Mouse (Mus musculus) hindbrain, embryonic 12.5 days (tissue): Measurements from ENCODE around the gene Cenpt. TPM values are rescaled to one million over a fixed set of nuclear protein-coding genes. Genes with fewer than 3 reads are reported as not detected.
A peak's percentile ranks its signal among the peaks of the same experiment; 100 is the strongest.

Experiments used
- ATAC-seq: fragments of 200-750 bp; cut with Nextera tagmentation; 2 replicates; pipeline ENCODE4 v1.8.0; 2017; ENCODE audit warnings: moderate TSS enrichment; ENCODE audit not compliant: low FRiP score
- H3K27ac ChIP-seq: fragments of 300-500 bp; sonication (generic); 2 replicates; pipeline ENCODE4 v1.5.1; 2016; ENCODE audit warnings: mild to moderate bottlenecking
- H3K27me3 ChIP-seq: fragments of 300-500 bp; sonication (generic); 2 replicates; pipeline ENCODE4 v1.6.1; 2016; ENCODE audit warnings: mild to moderate bottlenecking
- H3K36me3 ChIP-seq: fragments of 300-500 bp; sonication (generic); 2 replicates; pipeline ENCODE4 v1.6.1; 2016; ENCODE audit warnings: mild to moderate bottlenecking
- H3K4me1 ChIP-seq: fragments of 300-500 bp; sonication (generic); 2 replicates; pipeline ENCODE4 v1.6.1; 2016
- H3K4me2 ChIP-seq: fragments of 300-500 bp; sonication (generic); replicated peaks from 2 replicates; pipeline ENCODE4 v1.6.1; 2016; ENCODE audit warnings: mild to moderate bottlenecking
- H3K4me3 ChIP-seq: fragments of 300-500 bp; sonication (generic); 2 replicates; pipeline ENCODE4 v1.5.1; 2016; ENCODE audit warnings: mild to moderate bottlenecking
- H3K9ac ChIP-seq: fragments of 300-500 bp; sonication (generic); 2 replicates; pipeline ENCODE4 v1.6.1; 2016; ENCODE audit warnings: mild to moderate bottlenecking, moderate library complexity
- H3K9me3 ChIP-seq: fragments of 300-500 bp; sonication (generic); replicated peaks from 2 replicates; pipeline ENCODE4 v1.6.1; 2016; ENCODE audit warnings: mild to moderate bottlenecking
- WGBS: fragments of 180-500 bp; shearing (Covaris S2); methylation state at CpG from one replicate; pipeline ENCODE4 v1.1.7; 2016; 5-methylcytosine and 5-hydroxymethylcytosine counted together
- polyA plus RNA-seq: library from polyadenylated mRNA; unstranded; fragments of >200 nt; fragmentation: Nextera tagmentation; extraction: Ambion mirVana; gene quantifications from 2 replicates; pipeline ENCODE4 v1.2.1, GENCODE M21; 2016

Cenpt gene
- 63.8 and 64.5 TPM in 2 replicates for polyA plus RNA-seq

- no peak for ATAC-seq
- 90% methylated on average over 3 of the region's 3 CpGs for WGBS
- no peak within 1 kb of the TSS for H3K9ac ChIP-seq
- H3K36me3 ChIP-seq, result peaks cover 15% of the 10 kb centered on the region
- no peaks in the 10 kb centered on the region for H3K9me3 ChIP-seq
- no peak within 1 kb of the TSS for H3K4me2 ChIP-seq
- no peak within 1 kb of the TSS for H3K27ac ChIP-seq
- H3K27me3 ChIP-seq, result no peaks in the 10 kb centered on the region
- peaks cover 29% of the 10 kb centered on the region for H3K4me1 ChIP-seq
- H3K4me3 ChIP-seq, result no peak within 1 kb of the TSS
Observed at GRCm38 (mm10) chr8:105853178-105853577, at the start of gene Cenpt. TSS of gene Cenpt (minus strand) at chr8:105853278.

- no peaks in the 10 kb centered on the region for H3K9me3 ChIP-seq
- H3K9ac ChIP-seq, result peak overlapping the region; percentile 99
- H3K4me3 ChIP-seq, result peak overlapping the region; percentile 97
- WGBS, result 43% methylated on average over 16 of the region's 16 CpGs
- no peaks in the 10 kb centered on the region for H3K27me3 ChIP-seq
- H3K27ac ChIP-seq, result peak overlapping the region; percentile 89
- H3K36me3 ChIP-seq, result no peaks in the 10 kb centered on the region
- peaks cover 7% of the 10 kb centered on the region for H3K4me1 ChIP-seq
- ATAC-seq, result no peak; the same call in 1 of the 2 replicates
- peak overlapping the region; percentile 86 for H3K4me2 ChIP-seq
Observed at GRCm38 (mm10) chr8:105900941-105901616, 48.0 kb upstream of the Cenpt start.

DNA sequence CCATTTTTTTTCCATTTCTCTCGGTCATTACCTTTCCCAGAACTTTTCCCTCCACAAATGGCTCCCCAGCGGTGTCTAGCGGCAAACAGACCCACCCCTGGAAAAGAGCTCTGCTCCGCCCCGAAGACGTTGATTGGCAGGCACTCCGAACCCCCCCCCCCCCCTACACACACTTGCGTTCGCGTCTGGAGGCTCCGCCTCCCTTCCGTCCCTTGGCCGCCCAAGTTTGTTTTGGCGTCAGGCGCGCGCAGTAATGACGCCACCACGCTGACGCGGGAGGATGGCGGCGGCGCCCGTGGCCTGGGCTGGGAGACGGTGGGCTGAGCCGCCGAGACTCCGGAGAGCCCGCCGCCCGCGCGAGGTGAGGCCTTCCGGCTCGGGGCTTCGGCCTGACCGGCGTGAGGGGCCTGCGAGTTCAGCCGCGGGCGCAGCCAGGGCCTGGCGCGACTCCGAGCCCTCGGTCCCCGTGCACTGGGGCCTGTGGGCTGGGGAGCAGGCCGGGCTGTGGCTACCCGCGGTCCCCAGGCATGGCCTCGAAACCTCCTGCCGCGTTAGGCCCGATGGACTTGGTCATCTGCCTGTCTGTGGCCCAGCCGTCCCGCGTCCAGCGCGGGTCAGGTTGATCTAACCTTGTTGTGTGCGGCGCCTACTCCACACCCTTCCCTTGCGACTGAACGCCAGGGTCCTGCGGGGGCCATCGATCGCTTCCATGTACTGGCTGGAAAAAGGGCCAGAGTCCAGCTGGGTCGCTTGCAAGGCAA lies 47.3 kb upstream of the Cenpt start, which contains the start of gene Pskh1:
TSS of gene Pskh1 (plus strand) at position 262 of the 761 bp plus-strand sequence.
- H3K27me3 ChIP-seq, result no peaks in the 10 kb centered on the region
- H3K4me2 ChIP-seq, result peak within 1 kb of the TSS; percentile 86
- peak within 1 kb of the TSS; percentile 99 for H3K9ac ChIP-seq
- no peaks in the 10 kb centered on the region for H3K9me3 ChIP-seq
- WGBS, result 1% methylated on average over 68 of the region's 68 CpGs
- no peaks in the 10 kb centered on the region for H3K36me3 ChIP-seq
- H3K4me3 ChIP-seq, result peak within 1 kb of the TSS; percentile 97
- H3K4me1 ChIP-seq, result peaks cover 7% of the 10 kb centered on the region
- peak within 1 kb of the TSS; percentile 89 for H3K27ac ChIP-seq
- peak; percentile 95 for ATAC-seq

DNA sequence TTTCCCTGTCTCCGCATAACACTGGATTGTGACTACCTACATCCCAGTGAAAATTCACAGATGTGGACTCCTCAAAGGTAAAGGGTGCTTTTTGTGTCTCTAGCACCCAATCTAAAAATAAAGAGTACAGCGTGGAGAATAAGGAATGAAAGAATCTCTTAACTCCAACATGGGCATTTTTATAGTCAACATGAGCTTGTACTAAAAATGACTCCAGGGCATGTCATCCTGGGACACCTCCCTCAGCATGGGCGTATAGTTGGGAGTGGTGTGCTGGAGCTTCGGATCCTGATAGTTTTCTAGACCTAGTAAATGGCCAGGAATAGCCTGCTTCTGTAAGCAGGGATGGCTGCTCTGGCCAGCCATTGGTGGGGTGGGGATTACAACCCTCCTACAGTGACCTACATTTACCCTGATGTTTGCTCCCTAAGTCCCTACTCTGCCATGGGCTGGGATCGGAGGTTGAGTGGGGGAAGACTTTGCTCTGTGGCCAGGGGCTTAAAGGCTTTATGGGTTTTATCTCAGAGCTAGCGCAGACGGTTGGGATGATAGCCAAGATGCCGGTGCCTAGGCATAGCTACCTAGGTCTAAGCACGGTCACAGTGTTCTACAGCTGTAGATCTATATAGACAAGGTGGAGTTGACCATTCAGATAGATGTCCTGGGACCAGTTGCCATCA lies 44.9 kb upstream of the Cenpt start:
- no peak for ATAC-seq
- Histone ChIP-seq H3K4me1 (peaks cover 16% of the 10 kb centered on the region), H3K9me3 (no peaks in the 10 kb centered on the region), H3K27ac (no peak overlapping the region), H3K4me3 (no peak overlapping the region), H3K9ac (no peak overlapping the region), H3K27me3 (no peaks in the 10 kb centered on the region), H3K4me2 (no peak overlapping the region), H3K36me3 (peaks cover 14% of the 10 kb centered on the region; the same call in 1 of the 2 replicates)
- WGBS, result 85% methylated on average over 9 of the region's 9 CpGs

DNA sequence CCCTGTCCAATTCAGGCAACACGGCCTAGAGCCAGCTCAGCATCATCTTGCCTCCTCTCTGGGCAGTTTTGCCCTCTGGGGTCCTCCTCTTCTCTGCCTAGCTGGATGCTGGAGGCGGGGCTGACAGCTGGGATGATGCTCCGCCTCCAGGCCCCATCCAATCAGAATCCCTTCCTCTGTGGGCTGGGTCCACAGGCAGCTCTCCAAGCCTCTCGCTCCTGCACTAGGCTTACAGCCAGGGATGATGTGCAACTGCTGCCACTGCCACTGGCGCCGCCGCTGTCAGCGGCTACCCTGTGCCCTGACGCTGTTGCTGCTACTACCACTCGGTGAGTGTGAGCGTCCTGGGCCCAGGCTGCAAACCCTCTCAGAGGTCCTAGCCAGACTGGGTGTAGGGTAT lies 40.3 kb upstream of the Cenpt start, which contains the start of gene Nrn1l:
TSS of gene Nrn1l (plus strand) at position 229 of the 400 bp plus-strand sequence.
- ATAC-seq, result peak; percentile 87
- WGBS, result 5% methylated on average over 11 of the region's 11 CpGs
- Histone ChIP-seq H3K27me3 (no peaks in the 10 kb centered on the region), H3K4me3 (no peak within 1 kb of the TSS), H3K9ac (peak within 1 kb of the TSS; percentile 32; the same call in 1 of the 2 replicates), H3K4me1 (peaks cover 9% of the 10 kb centered on the region), H3K36me3 (peaks cover 58% of the 10 kb centered on the region), H3K9me3 (no peaks in the 10 kb centered on the region), H3K4me2 (peak within 1 kb of the TSS; percentile 37), H3K27ac (peak within 1 kb of the TSS; percentile 57)

DNA sequence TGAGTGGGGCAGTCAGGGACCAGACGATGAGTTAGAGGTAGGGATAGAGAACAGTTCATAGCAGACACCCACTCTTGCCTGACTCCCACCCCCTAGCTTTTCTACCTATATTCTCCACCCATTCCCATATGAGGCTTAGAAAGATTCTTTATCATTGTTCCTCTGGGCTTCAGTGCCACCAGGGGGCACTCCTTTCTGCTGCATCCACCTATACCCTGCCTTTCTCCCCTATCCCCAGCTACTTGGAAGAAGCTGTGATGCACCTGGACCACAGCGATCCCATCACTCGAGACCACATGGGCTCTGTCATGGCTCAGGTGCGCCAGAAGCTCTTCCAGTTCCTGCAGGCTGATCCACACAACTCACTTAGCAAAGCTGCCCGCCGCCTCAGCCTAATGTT lies 39.4 kb upstream of the Cenpt start:
- peaks cover 9% of the 10 kb centered on the region for H3K4me1 ChIP-seq
- WGBS, result 88% methylated on average over 6 of the region's 6 CpGs
- H3K9ac ChIP-seq, result no peak overlapping the region
- no peak for ATAC-seq
- no peak overlapping the region for H3K4me2 ChIP-seq
- no peak overlapping the region for H3K27ac ChIP-seq
- H3K9me3 ChIP-seq, result no peaks in the 10 kb centered on the region
- H3K4me3 ChIP-seq, result no peak overlapping the region
- peaks cover 67% of the 10 kb centered on the region for H3K36me3 ChIP-seq
- no peaks in the 10 kb centered on the region for H3K27me3 ChIP-seq

DNA sequence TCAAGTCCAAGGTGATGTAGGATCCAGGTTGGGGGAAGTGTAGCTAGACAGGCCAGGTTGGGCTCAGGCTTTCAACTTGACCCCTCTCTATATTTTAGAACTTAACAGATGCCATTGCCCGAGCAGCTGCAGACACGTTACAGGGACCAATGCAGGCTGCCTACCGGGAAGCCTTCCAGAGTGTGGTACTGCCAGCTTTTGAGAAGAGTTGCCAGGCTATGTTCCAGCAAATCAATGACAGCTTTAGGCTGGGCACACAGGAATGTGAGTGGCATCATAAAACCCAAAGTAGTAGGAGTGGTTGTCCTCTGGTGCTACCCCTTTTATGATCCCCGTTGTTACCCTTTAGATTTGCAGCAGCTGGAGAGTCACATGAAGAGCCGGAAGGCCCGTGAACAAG lies 37.8 kb upstream of the Cenpt start:
- no peak overlapping the region for H3K4me3 ChIP-seq
- no peak overlapping the region for H3K27ac ChIP-seq
- peaks cover 9% of the 10 kb centered on the region for H3K4me1 ChIP-seq
- no peak overlapping the region for H3K4me2 ChIP-seq
- ATAC-seq, result no peak
- no peaks in the 10 kb centered on the region for H3K9me3 ChIP-seq
- peaks cover 82% of the 10 kb centered on the region for H3K36me3 ChIP-seq
- H3K9ac ChIP-seq, result no peak overlapping the region
- H3K27me3 ChIP-seq, result no peaks in the 10 kb centered on the region
- 92% methylated on average over 6 of the region's 6 CpGs for WGBS

DNA sequence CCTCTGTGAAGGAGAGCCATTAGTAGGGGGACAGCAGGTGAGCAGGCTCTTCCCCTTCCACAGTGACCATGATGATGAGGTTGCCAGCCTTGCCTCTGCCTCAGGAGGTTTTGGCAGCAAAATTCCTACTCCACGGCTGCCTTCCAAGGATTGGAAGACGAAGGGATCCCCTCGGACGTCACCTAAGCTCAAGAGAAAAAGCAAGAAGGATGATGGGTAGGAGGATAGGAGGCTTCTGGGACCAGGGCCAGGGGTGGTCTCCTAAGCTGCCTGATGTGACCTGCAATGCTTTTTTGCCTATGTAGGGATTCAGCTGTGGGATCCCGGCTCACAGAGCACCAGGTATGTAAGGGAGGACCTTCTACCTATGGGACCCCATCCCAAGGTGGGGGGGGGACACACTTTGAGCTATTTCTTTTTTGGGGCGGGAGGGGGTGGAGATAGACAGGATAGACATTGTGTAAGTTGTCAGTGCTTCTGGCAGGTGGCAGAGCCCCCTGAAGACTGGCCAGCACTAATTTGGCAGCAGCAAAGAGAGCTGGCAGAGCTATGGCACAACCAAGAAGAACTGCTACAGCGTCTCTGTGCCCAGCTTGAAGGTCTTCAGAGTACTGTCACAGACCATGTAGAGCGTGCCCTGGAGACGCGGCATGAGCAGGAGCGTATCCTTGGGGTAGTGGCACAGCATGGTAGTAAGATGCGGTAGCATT lies 36.8 kb upstream of the Cenpt start:
- H3K4me3 ChIP-seq, result no peak overlapping the region
- H3K9me3 ChIP-seq, result no peaks in the 10 kb centered on the region
- 94% methylated on average over 12 of the region's 12 CpGs for WGBS
- H3K27me3 ChIP-seq, result no peaks in the 10 kb centered on the region
- peaks cover 92% of the 10 kb centered on the region for H3K36me3 ChIP-seq
- no peak overlapping the region for H3K27ac ChIP-seq
- no peak overlapping the region for H3K4me2 ChIP-seq
- H3K9ac ChIP-seq, result no peak overlapping the region
- peaks cover 9% of the 10 kb centered on the region for H3K4me1 ChIP-seq
- no peak for ATAC-seq

- Histone ChIP-seq H3K4me3 (peak within 1 kb of the TSS; percentile 88), H3K4me1 (peaks cover 24% of the 10 kb centered on the region), H3K4me2 (peak within 1 kb of the TSS; percentile 90), H3K9me3 (no peaks in the 10 kb centered on the region), H3K27me3 (no peaks in the 10 kb centered on the region), H3K9ac (peak within 1 kb of the TSS; percentile 92), H3K27ac (peak within 1 kb of the TSS; percentile 68), H3K36me3 (peaks cover 57% of the 10 kb centered on the region)
- 1% methylated on average over 45 of the region's 45 CpGs for WGBS
- peak; percentile 77 for ATAC-seq
Observed at GRCm38 (mm10) chr8:105880754-105881520, 27.9 kb upstream of the Cenpt start, which contains the start of gene Edc4. TSS of gene Edc4 (plus strand) at chr8:105880881.

DNA sequence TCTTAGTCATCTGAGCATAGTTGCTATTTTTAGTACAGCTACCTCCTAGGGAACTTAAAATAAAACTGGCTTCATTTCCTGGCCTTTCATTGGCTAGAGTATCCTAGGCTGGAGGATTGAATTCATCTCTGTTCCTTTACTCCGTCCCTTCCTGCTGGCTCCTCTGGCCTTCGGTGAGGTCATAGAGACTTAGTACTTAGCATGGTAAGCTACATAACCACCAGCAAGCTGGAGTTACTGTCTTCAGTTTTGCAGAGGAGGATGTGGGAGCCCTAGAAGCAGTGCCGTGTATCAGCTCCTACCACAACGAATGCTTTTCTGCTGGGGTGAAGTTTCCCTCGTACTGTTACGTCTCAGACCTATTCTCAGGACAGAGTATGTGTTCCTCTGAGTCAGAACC lies 21.2 kb upstream of the Cenpt start:
- Histone ChIP-seq H3K4me3 (no peak overlapping the region), H3K36me3 (peaks cover 71% of the 10 kb centered on the region), H3K27me3 (no peaks in the 10 kb centered on the region), H3K4me1 (no peaks in the 10 kb centered on the region), H3K27ac (no peak overlapping the region), H3K4me2 (no peak overlapping the region), H3K9me3 (no peaks in the 10 kb centered on the region), H3K9ac (no peak overlapping the region)
- ATAC-seq, result no peak
- WGBS, result 89% methylated on average over 6 of the region's 6 CpGs

DNA sequence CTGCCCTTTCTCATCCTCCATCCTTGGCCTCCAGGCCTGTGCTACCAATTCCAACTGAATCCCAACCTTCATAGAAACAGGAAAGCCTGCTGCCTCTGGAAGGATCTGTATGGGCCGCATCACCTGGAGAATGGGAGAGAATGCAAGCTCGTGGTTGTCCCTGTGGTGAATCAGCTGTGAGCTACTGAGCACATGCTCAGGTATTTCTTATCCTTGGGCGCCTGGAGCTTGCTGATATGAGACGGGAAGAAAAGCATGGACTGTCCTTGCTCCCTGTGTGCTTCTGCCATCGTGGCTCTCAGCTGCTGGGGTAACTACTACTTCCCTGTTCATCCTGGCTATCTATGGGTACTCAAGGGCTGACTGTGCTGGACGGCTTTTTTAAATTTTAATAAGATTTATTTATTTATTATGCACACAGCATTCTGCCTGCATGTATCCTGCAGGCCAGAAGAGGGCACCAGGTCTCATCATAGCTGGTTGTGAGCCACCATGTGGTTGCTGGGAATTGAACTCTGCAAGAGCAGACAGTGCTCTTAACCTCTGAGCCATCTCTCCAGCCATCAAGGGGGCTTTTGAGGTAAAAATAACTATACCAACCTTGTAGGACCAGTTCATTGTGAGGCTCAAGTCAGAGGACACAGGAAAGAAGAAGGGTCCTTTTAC lies 13.4 kb upstream of the Cenpt start:
- Histone ChIP-seq H3K27me3 (no peaks in the 10 kb centered on the region), H3K9ac (no peak overlapping the region), H3K4me1 (peaks cover 21% of the 10 kb centered on the region), H3K4me3 (no peak overlapping the region), H3K9me3 (no peaks in the 10 kb centered on the region), H3K36me3 (peaks cover 51% of the 10 kb centered on the region), H3K27ac (no peak overlapping the region), H3K4me2 (no peak overlapping the region)
- ATAC-seq, result no peak
- 88% methylated on average over 6 of the region's 6 CpGs for WGBS
